Mouse (Mus musculus) hindbrain, postnatal 0 days (tissue): ENCODE data around the gene Msh5. TPM values are rescaled to one million over a fixed set of nuclear protein-coding genes. Genes with fewer than 3 reads are reported as not detected.

Source experiments
- ATAC-seq: fragments of 200-750 bp; cut with Nextera tagmentation; 2 replicates; pipeline ENCODE4 v1.8.0; 2017; ENCODE audit warnings: mild to moderate bottlenecking, moderate TSS enrichment, moderate library complexity
- DNase-seq: peaks from one replicate; pipeline ENCODE4 v3.0.0-alpha.2; 2015; ENCODE audit warnings: low spot score
- H3K27ac ChIP-seq: fragments of 300-500 bp; sonication (generic); 2 replicates; pipeline ENCODE4 v1.5.1; 2014; ENCODE audit warnings: mild to moderate bottlenecking
- H3K27me3 ChIP-seq: fragments of 300-500 bp; sonication (generic); 2 replicates; pipeline ENCODE4 v1.6.1; 2014; ENCODE audit warnings: low read length, mixed read lengths; ENCODE audit not compliant: insufficient read depth
- H3K36me3 ChIP-seq: fragments of 300-500 bp; sonication (generic); 2 replicates; pipeline ENCODE4 v1.6.1; 2014; ENCODE audit warnings: low read length, mixed read lengths; ENCODE audit not compliant: insufficient read depth
- H3K4me1 ChIP-seq: fragments of 300-500 bp; sonication (generic); 2 replicates; pipeline ENCODE4 v1.6.1; 2014; ENCODE audit warnings: antibody characterized with exemption, low read length, mixed read lengths; ENCODE audit not compliant: insufficient read depth
- H3K4me2 ChIP-seq: fragments of 300-500 bp; sonication (generic); 2 replicates; pipeline ENCODE4 v1.6.1; 2014; ENCODE audit warnings: low read depth, mild to moderate bottlenecking, low read length, moderate library complexity, mixed read lengths
- H3K4me3 ChIP-seq: fragments of 300-500 bp; sonication (generic); 2 replicates; pipeline ENCODE4 v1.5.1; 2014; ENCODE audit warnings: low read length
- H3K9ac ChIP-seq: fragments of 300-500 bp; sonication (generic); replicated peaks from 2 replicates; pipeline ENCODE4 v1.6.1; 2014; ENCODE audit warnings: mild to moderate bottlenecking, low read length, moderate library complexity, mixed read lengths
- H3K9me3 ChIP-seq: fragments of 300-500 bp; sonication (generic); 2 replicates; pipeline ENCODE4 v1.6.1; 2016; ENCODE audit warnings: low read length, mixed read lengths
- CTCF ChIP-seq: IDR thresholded peaks from 2 replicates; pipeline ENCODE4 v1.5.1; 2016; ENCODE audit warnings: antibody characterized with exemption, control low read depth, low read depth
- whole genome bisulfite sequencing: fragments of 180-500 bp; shearing (Covaris S2); extraction: QIAGEN DNeasy Blood & Tissue Kit; methylation state at CpG from one replicate; pipeline ENCODE4 v1.1.7; 2014; 5-methylcytosine and 5-hydroxymethylcytosine counted together
- polyA plus RNA-seq: library from polyadenylated mRNA; unstranded; fragments of >200 nt; fragmentation: Nextera tagmentation; extraction: Ambion mirVana; gene quantifications from 2 replicates; pipeline ENCODE4 v1.2.1, GENCODE M21; 2015
- total RNA-seq: library from RNA; depleted of rRNA; stranded (reverse); fragments of >200 nt; gene quantifications from 2 replicates; pipeline ENCODE4 v1.2.3, GENCODE M21; 2014

Gene Msh5
- total and polyA plus RNA-seq, 2 experiments from 2014 or later, result 3.1 to 6.4 TPM

GRCm38 (mm10) chr17:35029691-35030532 lies 16.6 kb downstream of the Msh5 start:
- no peaks in the 10 kb centered on the region for H3K36me3 ChIP-seq
- 26% methylated on average over 19 of the region's 19 CpGs for WGBS
- no peak overlapping the region for H3K4me3 ChIP-seq
- no peaks in the 10 kb centered on the region; the same call in 1 of the 2 replicates for H3K4me1 ChIP-seq
- peak overlapping the region; percentile 39 for H3K4me2 ChIP-seq
- no peaks in the 10 kb centered on the region for H3K9me3 ChIP-seq
- no peak overlapping the region for H3K27ac ChIP-seq
- peak; percentile 70 for TF ChIP-seq CTCF
- no peaks in the 10 kb centered on the region for H3K27me3 ChIP-seq
- ATAC-seq (peak; percentile 45; the same call in 1 of the 2 replicates), DNase-seq (peak; percentile 67)
- H3K9ac ChIP-seq, result no peak overlapping the region

- no peak for TF ChIP-seq CTCF
- Histone ChIP-seq H3K9ac (no peak overlapping the region), H3K36me3 (no peaks in the 10 kb centered on the region), H3K4me1 (no peaks in the 10 kb centered on the region; the same call in 1 of the 2 replicates), H3K27me3 (no peaks in the 10 kb centered on the region), H3K4me2 (no peak overlapping the region), H3K4me3 (no peak overlapping the region), H3K9me3 (no peaks in the 10 kb centered on the region), H3K27ac (peak overlapping the region; percentile 0; the same call in 1 of the 2 replicates)
- 78% methylated on average over 2 of the region's 2 CpGs for WGBS
- ATAC-seq, result no peak
- peak; percentile 24 for DNase-seq
These were observed 18.2 kb downstream of the Msh5 start for GRCm38 (mm10) chr17:35028315-35028714.

GRCm38 (mm10) chr17:35027277-35028068 lies 19.1 kb downstream of the Msh5 start, which contains the start of gene Sapcd1:
Gene Sapcd1 (minus strand): TSS chr17:35028016.
- Histone ChIP-seq H3K27me3 (no peaks in the 10 kb centered on the region), H3K27ac (peak within 1 kb of the TSS; percentile 57), H3K9ac (no peak within 1 kb of the TSS), H3K4me3 (no peak within 1 kb of the TSS), H3K4me2 (no peak within 1 kb of the TSS), H3K36me3 (no peaks in the 10 kb centered on the region), H3K4me1 (no peaks in the 10 kb centered on the region; the same call in 1 of the 2 replicates), H3K9me3 (no peaks in the 10 kb centered on the region)
- TF ChIP-seq CTCF, result no peak
- ATAC-seq (peak; percentile 80), DNase-seq (peak; percentile 83)
- 26% methylated on average over 13 of the region's 13 CpGs for WGBS

GRCm38 (mm10) chr17:35026206-35026605 lies 20.3 kb downstream of the Msh5 start:
- 79% methylated on average over 5 of the region's 5 CpGs for WGBS
- Histone ChIP-seq H3K4me3 (no peak overlapping the region), H3K27ac (no peak overlapping the region), H3K4me2 (0 out of 2 replicates have a peak overlapping the region, but pooled peaks have one; percentile 1), H3K9me3 (no peaks in the 10 kb centered on the region), H3K4me1 (peaks cover 6% of the 10 kb centered on the region), H3K36me3 (no peaks in the 10 kb centered on the region), H3K27me3 (no peaks in the 10 kb centered on the region), H3K9ac (no peak overlapping the region)
- no peak for ATAC-seq
- DNase-seq, result no peak
- TF ChIP-seq CTCF, result peak; percentile 20; the same call in 1 of the 2 replicates

GRCm38 (mm10) chr17:35024691-35025488 lies 21.7 kb downstream of the Msh5 start:
- no peak overlapping the region for H3K4me2 ChIP-seq
- no peaks in the 10 kb centered on the region for H3K27me3 ChIP-seq
- ATAC-seq, result no peak
- H3K9ac ChIP-seq, result no peak overlapping the region
- no peaks in the 10 kb centered on the region for H3K9me3 ChIP-seq
- H3K4me3 ChIP-seq, result no peak overlapping the region
- H3K27ac ChIP-seq, result no peak overlapping the region
- 59% methylated on average over 8 of the region's 10 CpGs for WGBS
- H3K36me3 ChIP-seq, result no peaks in the 10 kb centered on the region
- peaks cover 6% of the 10 kb centered on the region for H3K4me1 ChIP-seq
- DNase-seq, result no peak
- no peak for TF ChIP-seq CTCF

GRCm38 (mm10) chr17:35024261-35024660 lies 22.3 kb downstream of the Msh5 start:
- H3K27me3 ChIP-seq, result no peaks in the 10 kb centered on the region
- H3K9ac ChIP-seq, result no peak overlapping the region
- no peak overlapping the region for H3K27ac ChIP-seq
- ATAC-seq (no peak), DNase-seq (no peak)
- H3K4me2 ChIP-seq, result no peak overlapping the region
- H3K36me3 ChIP-seq, result no peaks in the 10 kb centered on the region
- TF ChIP-seq CTCF, result no peak
- H3K4me3 ChIP-seq, result no peak overlapping the region
- H3K4me1 ChIP-seq, result peaks cover 6% of the 10 kb centered on the region
- no peaks in the 10 kb centered on the region for H3K9me3 ChIP-seq
- 69% methylated on average over 13 of the region's 13 CpGs for WGBS
